Mouse (Mus musculus) cerebellum, postnatal 4 days (tissue): ENCODE measurements around the gene Mafk.
"Not testable (repeated sequence)": the region's sequence is repeated elsewhere in the genome, so short reads cannot be mapped to it uniquely, and the experiment has no call there.

Experiments
- DNase-seq, 2 experiments: peaks; one replicate each; pipeline ENCODE4 v3.0.0; 2022; ENCODE audit warnings: low spot score in 2 of 2, mixed read lengths in 1 of 2

Gene Mafk

GRCm38 (mm10) chr5:139791227-139792158 is at the start of gene Mafk:
Mafk (plus strand) TSS chr5:139791513.
- peak; percentile 87 to 91 for DNase-seq

- DNase-seq, result not testable (repeated sequence)
These were observed 48.7 kb upstream of the Mafk start for GRCm38 (mm10) chr5:139742640-139743039.

- DNase-seq, result peak in 1 of 2 experiments; percentile 62
These were observed 45.5 kb upstream of the Mafk start for GRCm38 (mm10) chr5:139745771-139746170.

GRCm38 (mm10) chr5:139749413-139750125 is 41.7 kb upstream of the Mafk start:
- no peak for DNase-seq

GRCm38 (mm10) chr5:139750535-139750934 is 40.8 kb upstream of the Mafk start:
- DNase-seq, result peak; percentile 69 to 84

GRCm38 (mm10) chr5:139754753-139755152 is 36.6 kb upstream of the Mafk start:
- peak; percentile 57 to 71 for DNase-seq

GRCm38 (mm10) chr5:139756135-139756534 is 35.2 kb upstream of the Mafk start:
- DNase-seq, result no peak

GRCm38 (mm10) chr5:139756586-139756985 is 34.7 kb upstream of the Mafk start:
- no peak for DNase-seq

GRCm38 (mm10) chr5:139758096-139758495 is 33.2 kb upstream of the Mafk start:
- DNase-seq, result no peak

- no peak for DNase-seq
These were observed 27.0 kb upstream of the Mafk start for GRCm38 (mm10) chr5:139764296-139764695.

- DNase-seq, result no peak
These were observed 23.1 kb upstream of the Mafk start for GRCm38 (mm10) chr5:139768216-139768615.

GRCm38 (mm10) chr5:139775216-139775926 is 15.9 kb upstream of the Mafk start, which contains the start of gene Ints1:
Ints1 (minus strand) TSS chr5:139775674.
- peak; percentile 95 to 97 for DNase-seq

GRCm38 (mm10) chr5:139776966-139777365 is 14.3 kb upstream of the Mafk start:
- no peak for DNase-seq

- DNase-seq, result no peak
These were observed 9.9 kb upstream of the Mafk start for GRCm38 (mm10) chr5:139781406-139781805.

GRCm38 (mm10) chr5:139789466-139789865 is 1.8 kb upstream of the Mafk start:
- no peak for DNase-seq

- no peak for DNase-seq
These were observed 954 bp downstream of the Mafk start for GRCm38 (mm10) chr5:139792159-139792775.

GRCm38 (mm10) chr5:139792966-139793337 is 1.6 kb downstream of the Mafk start:
- no peak for DNase-seq

GRCm38 (mm10) chr5:139793338-139794089 is 2.2 kb downstream of the Mafk start:
- no peak for DNase-seq

- DNase-seq, result no peak
These were observed 2.8 kb downstream of the Mafk start for GRCm38 (mm10) chr5:139794137-139794536.

- DNase-seq, result no peak
These were observed 3.6 kb downstream of the Mafk start for GRCm38 (mm10) chr5:139794938-139795337.
